Mouse (Mus musculus) Patski (cell line): ENCODE results near the gene Clip2. TPM values are rescaled to one million over a fixed set of nuclear protein-coding genes. Genes with fewer than 3 reads are reported as not detected.

ENCODE experiments used
- ATAC-seq: fragments of 100-300 bp; one replicate; pipeline ENCODE4 v1.8.0; 2021
- CTCF ChIA-PET: fragments of 350-600 bp; sonication (Branson Sonifier 250); formaldehyde crosslinking; loops from one replicate; lab custom pipeline; 2022; ENCODE audit warnings: inconsistent platforms; lab: Charles Lee
- POLR2A ChIA-PET: fragments of 350-600 bp; sonication (Branson Sonifier 250); formaldehyde crosslinking; loops from one replicate; lab custom pipeline; 2022; ENCODE audit warnings: antibody characterized with exemption, inconsistent platforms; lab: Charles Lee
- DNase-seq: peaks from one replicate; pipeline ENCODE4 v3.0.0-alpha.2; 2011; ENCODE audit warnings: low read depth, low spot score
- H3K27me3 ChIP-seq: fragments of 371-371 bp; one replicate; pipeline ENCODE4 v1.5.1; 2021
- CTCF ChIP-seq: fragments of 100-300 bp; IDR thresholded peaks from one replicate; pipeline ENCODE4 v1.5.1; 2021
- in situ Hi-C: fragments of 300-500 bp; cut with MboI; formaldehyde crosslinking; loops from 3 replicates; pipeline ENCODE4 v1.11.1; 2018; ENCODE audit warnings: low pct_unique_long_range_greater_than_20kb, mixed read lengths
- polyA plus RNA-seq: library from polyadenylated mRNA; unstranded; gene quantifications from one replicate; pipeline ENCODE4 v1.2.3, GENCODE M21; 2021

Clip2 gene
- polyA plus RNA-seq, 1 experiment from 2014 or later, result 33.8 TPM

- ATAC-seq, result no peak
- H3K27me3 ChIP-seq, result no peaks in the 10 kb centered on the region
- DNase-seq, result no peak
- in situ Hi-C loops, result loop anchor here (5.0 to 10.0 kb wide), 3 partner anchors 87 to 409 kb away; partner anchors contain the start of genes Rfc2 and Tmem270
- TF ChIP-seq CTCF, result no peak
- ChIA-PET POLR2A (no interaction called here), CTCF (interaction anchor here (0.9 to 8.6 kb wide), 4 partner anchors 9 to 121 kb away, joined by 3 to 63 read pairs (median 7); partner anchors contain the start of genes Clip2 and Rfc2)
Measured at GRCm38 (mm10) chr5:134495796-134496195, 56.4 kb downstream of the Clip2 start.

GRCm38 (mm10) chr5:134494142-134494541, 58.1 kb downstream of the Clip2 start:
- ATAC-seq (peak; percentile 59), DNase-seq (peak; percentile 59)
- no peaks in the 10 kb centered on the region for H3K27me3 ChIP-seq
- in situ Hi-C loops, result loop anchor here (10.0 kb wide), 1 partner anchor 411 kb away; the partner anchor contains the start of gene Tmem270
- peak; percentile 94 for TF ChIP-seq CTCF
- ChIA-PET CTCF (interaction anchor here (0.6 to 8.6 kb wide), 23 partner anchors 8 to 210 kb away, joined by 3 to 63 read pairs (median 4); partner anchors contain the start of genes Clip2, Lat2 and Rfc2), POLR2A (no interaction called here)

GRCm38 (mm10) chr5:134492956-134493355, 59.3 kb downstream of the Clip2 start:
- ATAC-seq (no peak), DNase-seq (no peak)
- in situ Hi-C loops, result loop anchor here (10.0 kb wide), 1 partner anchor 412 kb away; the partner anchor contains the start of gene Tmem270
- no peak for TF ChIP-seq CTCF
- POLR2A ChIA-PET, result interaction anchor here (0.9 kb wide), 2 partner anchors 90 to 189 kb away, joined by 3 to 4 read pairs; no protein-coding TSS in a partner anchor
- no peaks in the 10 kb centered on the region for H3K27me3 ChIP-seq
- CTCF ChIA-PET, result interaction anchor here (0.8 to 8.6 kb wide), 13 partner anchors 9 to 151 kb away, joined by 3 to 63 read pairs (median 5); partner anchors contain the start of gene Rfc2

- DNase-seq (peak; percentile 55), ATAC-seq (peak; percentile 54)
- H3K27me3 ChIP-seq, result no peaks in the 10 kb centered on the region
- peak; percentile 93 for TF ChIP-seq CTCF
- in situ Hi-C loops, result loop anchor here (10.0 kb wide), 1 partner anchor 413 kb away; the partner anchor contains the start of gene Tmem270
- CTCF ChIA-PET, result interaction anchor here (0.7 to 8.6 kb wide), 17 partner anchors 10 to 148 kb away, joined by 3 to 63 read pairs (median 3); partner anchors contain the start of genes Clip2 and Rfc2
- POLR2A ChIA-PET, result interaction anchor here (0.9 kb wide), 2 partner anchors 91 to 190 kb away, joined by 3 to 4 read pairs; no protein-coding TSS in a partner anchor
Measured at GRCm38 (mm10) chr5:134491712-134492417, 60.4 kb downstream of the Clip2 start.

- DNase-seq, result no peak
- in situ Hi-C loops, result loop anchor here (10.0 kb wide), 1 partner anchor 414 kb away; the partner anchor contains the start of gene Tmem270
- POLR2A ChIA-PET, result no interaction called here
- TF ChIP-seq CTCF, result no peak
- CTCF ChIA-PET, result interaction anchor here (0.7 to 8.6 kb wide), 16 partner anchors 11 to 149 kb away, joined by 3 to 63 read pairs (median 4); partner anchors contain the start of genes Clip2 and Rfc2
- ATAC-seq, result no peak
- no peaks in the 10 kb centered on the region for H3K27me3 ChIP-seq
Measured at GRCm38 (mm10) chr5:134491206-134491605, 61.0 kb downstream of the Clip2 start.

GRCm38 (mm10) chr5:134490465-134490864, 61.8 kb downstream of the Clip2 start:
- ATAC-seq (no peak), DNase-seq (no peak)
- POLR2A ChIA-PET, result no interaction called here
- CTCF ChIA-PET, result interaction anchor here (0.6 to 8.6 kb wide), 8 partner anchors 12 to 120 kb away, joined by 3 to 63 read pairs (median 6); partner anchors contain the start of gene Rfc2
- no peaks in the 10 kb centered on the region for H3K27me3 ChIP-seq
- peak; percentile 79 for TF ChIP-seq CTCF
- in situ Hi-C loops, result loop anchor here (10.0 kb wide), 1 partner anchor 414 kb away; the partner anchor contains the start of gene Tmem270

- CTCF ChIA-PET, result interaction anchor here (1.3 to 8.6 kb wide), 5 partner anchors 14 to 116 kb away, joined by 3 to 63 read pairs (median 6); partner anchors contain the start of gene Rfc2
- in situ Hi-C loops, result no loop called here
- DNase-seq, result no peak
- peak; percentile 60 for TF ChIP-seq CTCF
- no peak for ATAC-seq
- POLR2A ChIA-PET, result no interaction called here
- H3K27me3 ChIP-seq, result no peaks in the 10 kb centered on the region
Measured at GRCm38 (mm10) chr5:134489583-134489982, 62.7 kb downstream of the Clip2 start.

- POLR2A ChIA-PET, result interaction anchor here (0.6 kb wide), 1 partner anchor 174 kb away, joined by 5 read pairs; the partner anchor contains the start of gene Gtf2i
- ATAC-seq, result no peak
- TF ChIP-seq CTCF, result no peak
- no peaks in the 10 kb centered on the region for H3K27me3 ChIP-seq
- in situ Hi-C loops, result no loop called here
- CTCF ChIA-PET, result interaction anchor here (1.0 to 5.1 kb wide), 4 partner anchors 15 to 119 kb away, joined by 3 to 28 read pairs (median 4); no protein-coding TSS in a partner anchor
- DNase-seq, result no peak
Measured at GRCm38 (mm10) chr5:134488596-134488995, 63.6 kb downstream of the Clip2 start.

GRCm38 (mm10) chr5:134488042-134488441, 64.2 kb downstream of the Clip2 start:
- in situ Hi-C loops, result no loop called here
- CTCF ChIA-PET, result interaction anchor here (1.0 to 5.1 kb wide), 2 partner anchors 114 to 118 kb away, joined by 3 to 28 read pairs; no protein-coding TSS in a partner anchor

More at GRCm38 (mm10) chr5:134488042-134488441, 64.2 kb downstream of the Clip2 start:
- DNase-seq, result no peak
- ATAC-seq, result no peak
- no peaks in the 10 kb centered on the region for H3K27me3 ChIP-seq
- POLR2A ChIA-PET, result interaction anchor here (0.6 kb wide), 1 partner anchor 174 kb away, joined by 5 read pairs; the partner anchor contains the start of gene Gtf2i
- no peak for TF ChIP-seq CTCF
